Mouse (Mus musculus) embryonic facial prominence, embryonic 14.5 days (tissue): ENCODE measurements around the gene Paqr5. TPM values are rescaled to one million over a fixed set of nuclear protein-coding genes. Genes with fewer than 3 reads are reported as not detected.

Experiments used
- ATAC-seq: fragments of 200-750 bp; cut with Nextera tagmentation; 2 replicates; pipeline ENCODE4 v1.8.0; 2017; ENCODE audit warnings: low read depth, moderate number of reproducible peaks, moderate TSS enrichment
- DNase-seq: peaks from one replicate; pipeline ENCODE4 v3.0.0-alpha.2; 2015; ENCODE audit warnings: low spot score
- H3K27ac ChIP-seq: fragments of 300-500 bp; sonication (generic); replicated peaks from 2 replicates; pipeline ENCODE4 v1.5.1; 2014; ENCODE audit warnings: low read depth, mild to moderate bottlenecking, low read length, moderate library complexity
- H3K27me3 ChIP-seq: fragments of 300-500 bp; sonication (generic); replicated peaks from 2 replicates; pipeline ENCODE4 v1.6.1; 2014; ENCODE audit warnings: low read length; ENCODE audit not compliant: control insufficient read depth, insufficient read depth
- H3K36me3 ChIP-seq: fragments of 300-500 bp; sonication (generic); 2 replicates; pipeline ENCODE4 v1.6.1; 2014; ENCODE audit warnings: low read length, mixed read lengths; ENCODE audit not compliant: control insufficient read depth, insufficient read depth
- H3K4me1 ChIP-seq: fragments of 300-500 bp; sonication (generic); 2 replicates; pipeline ENCODE4 v1.6.1; 2014; ENCODE audit warnings: antibody characterized with exemption, low read length; ENCODE audit not compliant: control insufficient read depth, insufficient read depth
- H3K4me2 ChIP-seq: fragments of 300-500 bp; sonication (generic); 2 replicates; pipeline ENCODE4 v1.6.1; 2014; ENCODE audit warnings: low read depth, mild to moderate bottlenecking, low read length, moderate library complexity, mixed read lengths
- H3K4me3 ChIP-seq: fragments of 300-500 bp; sonication (generic); 2 replicates; pipeline ENCODE4 v1.5.1; 2014; ENCODE audit warnings: low read depth, mild to moderate bottlenecking, low read length
- H3K9ac ChIP-seq: fragments of 300-500 bp; sonication (generic); 2 replicates; pipeline ENCODE4 v1.6.1; 2014; ENCODE audit warnings: low read depth, mild to moderate bottlenecking, low read length, moderate library complexity, mixed read lengths
- H3K9me3 ChIP-seq: fragments of 300-500 bp; sonication (generic); 2 replicates; pipeline ENCODE4 v1.6.1; 2016; ENCODE audit warnings: low read length; ENCODE audit not compliant: control insufficient read depth
- WGBS: fragments of 180-500 bp; shearing (Covaris S2); extraction: QIAGEN DNeasy Blood & Tissue Kit; methylation state at CpG from one replicate; pipeline ENCODE4 v1.1.7; 2014; 5-methylcytosine and 5-hydroxymethylcytosine counted together
- polyA plus RNA-seq: library from polyadenylated mRNA; unstranded; fragments of >200 nt; fragmentation: Nextera tagmentation; extraction: Ambion mirVana; gene quantifications from 2 replicates; pipeline ENCODE4 v1.2.1, GENCODE M21; 2014

The Paqr5 gene
- polyA plus RNA-seq, 1 experiment from 2014 or later, result 7.4 TPM

DNA sequence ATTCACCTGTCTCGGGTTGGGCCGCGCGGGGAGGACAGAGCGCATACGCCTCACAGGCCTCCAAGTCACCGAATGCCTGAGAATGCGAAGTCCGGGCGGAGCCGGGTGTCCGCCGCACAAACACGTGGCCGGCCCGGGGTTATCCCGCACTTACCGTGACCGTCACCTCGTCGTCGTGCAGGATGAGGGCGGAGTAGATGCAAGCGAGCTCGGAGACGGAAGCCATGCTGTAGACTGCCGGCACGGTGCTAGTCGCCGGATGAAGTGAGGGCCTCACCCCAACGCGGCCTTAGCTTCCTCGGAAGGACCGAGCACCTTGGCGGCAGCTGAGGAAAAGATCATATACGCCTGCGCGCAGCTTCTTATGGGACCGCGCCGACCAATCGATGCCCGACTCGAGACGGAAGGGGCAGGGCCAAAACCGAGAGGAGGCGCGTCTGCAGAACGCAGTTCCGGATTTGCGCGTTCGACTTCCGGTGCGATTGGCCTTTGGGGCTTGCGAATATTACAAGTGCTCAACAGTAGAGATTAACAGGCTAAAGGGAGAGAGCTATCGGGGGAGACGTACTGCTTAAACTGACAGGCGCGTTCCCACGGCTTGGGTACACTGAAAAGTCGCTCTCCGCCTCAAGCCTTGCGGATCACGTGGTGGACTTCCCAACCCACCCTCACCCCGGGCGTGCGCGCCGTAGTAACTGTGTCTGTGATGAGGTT, 112.3 kb downstream of the Paqr5 start, which contains the start of gene Rplp1:
Gene Rplp1, minus strand, starts transcription at position 340 of the 714 bp plus-strand sequence.
- peaks cover 48% of the 10 kb centered on the region for H3K36me3 ChIP-seq
- DNase-seq, result peak; percentile 99
- H3K9me3 ChIP-seq, result no peaks in the 10 kb centered on the region
- H3K27me3 ChIP-seq, result no peaks in the 10 kb centered on the region
- H3K27ac ChIP-seq, result peak within 1 kb of the TSS; percentile 94
- peak within 1 kb of the TSS; percentile 92 for H3K9ac ChIP-seq
- ATAC-seq, result peak; percentile 97
- peaks cover 8% of the 10 kb centered on the region for H3K4me1 ChIP-seq
- peak within 1 kb of the TSS; percentile 85 for H3K4me2 ChIP-seq
- H3K4me3 ChIP-seq, result peak within 1 kb of the TSS; percentile 92
- WGBS, result under 1% methylated on average over 62 of the region's 70 CpGs

GRCm38 (mm10) chr9:61911300-61912128, 115.1 kb downstream of the Paqr5 start:
- DNase-seq, result no peak
- 54% methylated on average over 6 of the region's 6 CpGs for WGBS
- Histone ChIP-seq H3K9me3 (no peaks in the 10 kb centered on the region), H3K27me3 (no peaks in the 10 kb centered on the region), H3K9ac (no peak overlapping the region), H3K27ac (no peak overlapping the region), H3K4me2 (no peak overlapping the region), H3K4me1 (peaks cover 8% of the 10 kb centered on the region), H3K4me3 (no peak overlapping the region), H3K36me3 (peaks cover 25% of the 10 kb centered on the region)
- ATAC-seq, result no peak

DNA sequence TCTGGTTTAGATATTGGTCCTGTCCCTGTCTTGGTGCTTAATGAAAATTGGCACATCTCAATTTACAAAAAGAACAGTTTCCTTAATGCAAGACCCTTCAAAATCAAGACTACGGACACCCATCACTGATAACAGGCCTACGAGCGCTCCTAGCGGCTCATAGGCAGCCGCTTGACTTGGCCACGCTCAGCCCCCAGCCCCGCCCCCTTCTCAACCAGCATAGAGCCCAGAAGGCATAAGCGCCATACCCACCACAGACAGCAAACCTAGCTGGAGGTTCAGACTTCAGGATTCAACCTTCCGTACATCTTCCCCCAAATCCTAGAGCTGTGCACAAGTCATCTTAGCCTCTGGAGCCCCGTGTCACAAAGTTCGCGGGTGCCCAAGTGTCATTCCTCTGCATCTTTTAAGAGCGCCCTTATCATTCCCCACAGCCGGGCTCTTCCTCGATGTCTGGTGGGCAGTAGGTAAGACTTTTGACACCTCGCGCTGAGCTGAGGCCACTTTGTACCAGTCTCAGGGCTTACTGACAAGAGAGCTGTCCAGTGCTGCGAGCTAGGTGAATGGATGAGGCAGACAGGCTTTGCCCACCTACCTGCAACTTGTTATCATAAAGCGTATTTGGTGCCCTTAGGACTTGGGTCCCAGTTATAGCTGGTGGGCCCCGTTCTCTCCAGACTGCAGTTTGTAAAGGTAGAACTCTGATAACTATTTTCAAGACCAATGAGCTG, 116.0 kb downstream of the Paqr5 start:
- Histone ChIP-seq H3K36me3 (peaks cover 25% of the 10 kb centered on the region), H3K4me2 (no peak overlapping the region), H3K9me3 (no peaks in the 10 kb centered on the region), H3K9ac (no peak overlapping the region), H3K27ac (no peak overlapping the region), H3K4me3 (no peak overlapping the region), H3K4me1 (peaks cover 8% of the 10 kb centered on the region), H3K27me3 (no peaks in the 10 kb centered on the region)
- DNase-seq (peak; percentile 62), ATAC-seq (no peak)
- WGBS, result 41% methylated on average over 20 of the region's 20 CpGs

GRCm38 (mm10) chr9:61909633-61910032, 117.0 kb downstream of the Paqr5 start:
- WGBS, result 86% methylated on average over 1 of the region's 1 CpGs
- no peak for DNase-seq

DNA sequence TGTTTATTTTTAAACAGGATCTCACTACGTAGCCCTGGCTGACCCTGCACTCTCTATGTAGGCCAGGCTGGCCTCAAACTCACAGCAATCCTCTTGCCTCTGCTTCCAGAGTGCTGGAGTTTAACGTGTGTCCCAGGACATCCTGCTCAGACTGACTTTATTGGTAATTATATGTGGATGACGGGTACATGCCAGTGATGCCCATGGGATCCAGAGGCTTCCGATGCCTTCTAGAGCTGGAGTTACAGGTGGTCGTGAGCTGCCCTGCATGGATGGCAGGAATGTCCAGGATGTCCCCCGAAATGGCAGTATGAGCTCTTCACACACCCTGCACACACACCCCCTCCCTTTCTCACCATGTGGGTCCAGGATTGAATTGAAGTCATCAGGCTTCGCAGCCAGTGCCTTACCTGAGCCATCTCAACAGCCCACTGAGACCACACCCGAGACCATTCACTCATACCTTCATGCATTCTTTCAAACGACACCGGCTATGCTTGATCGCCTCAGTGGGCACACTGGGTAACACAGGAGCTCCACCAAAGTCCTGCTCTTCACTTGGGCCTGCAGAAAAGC, 117.7 kb downstream of the Paqr5 start:
- peaks cover 8% of the 10 kb centered on the region for H3K4me1 ChIP-seq
- no peak for DNase-seq
- H3K9ac ChIP-seq, result no peak overlapping the region
- peaks cover 25% of the 10 kb centered on the region for H3K36me3 ChIP-seq
- no peaks in the 10 kb centered on the region for H3K27me3 ChIP-seq
- no peaks in the 10 kb centered on the region for H3K9me3 ChIP-seq
- no peak overlapping the region for H3K4me3 ChIP-seq
- no peak overlapping the region for H3K4me2 ChIP-seq
- WGBS, result 85% methylated on average over 11 of the region's 11 CpGs
- ATAC-seq, result no peak
- no peak overlapping the region for H3K27ac ChIP-seq

More at GRCm38 (mm10) chr9:61909633-61910032, 117.0 kb downstream of the Paqr5 start:
- no peak overlapping the region for H3K9ac ChIP-seq
- no peak overlapping the region for H3K4me2 ChIP-seq
- H3K4me1 ChIP-seq, result peaks cover 8% of the 10 kb centered on the region
- ATAC-seq, result no peak
- no peaks in the 10 kb centered on the region for H3K27me3 ChIP-seq
- no peak overlapping the region for H3K4me3 ChIP-seq
- H3K36me3 ChIP-seq, result peaks cover 25% of the 10 kb centered on the region
- no peaks in the 10 kb centered on the region for H3K9me3 ChIP-seq
- H3K27ac ChIP-seq, result no peak overlapping the region

DNA sequence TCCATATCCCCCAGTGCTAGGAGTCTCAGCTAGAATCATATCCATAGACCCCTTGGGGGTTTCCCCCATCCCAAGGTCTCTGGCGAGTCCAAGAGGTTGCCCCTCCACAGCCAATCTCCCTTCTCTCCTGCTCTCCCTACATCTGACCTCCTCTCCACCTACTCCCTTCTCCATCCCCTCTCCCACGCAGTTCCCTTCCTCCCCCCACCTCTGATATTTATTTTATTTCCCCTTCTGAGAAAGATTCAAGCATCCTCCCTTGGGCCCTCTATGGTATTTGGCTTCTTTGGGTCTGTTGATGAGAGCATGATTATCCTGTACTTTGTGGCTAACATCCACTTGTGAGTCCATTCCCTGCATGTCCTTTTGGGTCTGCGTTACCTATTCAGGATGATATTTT, 118.3 kb downstream of the Paqr5 start:
- Histone ChIP-seq H3K27me3 (no peaks in the 10 kb centered on the region), H3K4me2 (no peak overlapping the region), H3K36me3 (peaks cover 22% of the 10 kb centered on the region), H3K4me1 (peaks cover 6% of the 10 kb centered on the region), H3K9ac (no peak overlapping the region), H3K9me3 (no peaks in the 10 kb centered on the region), H3K4me3 (no peak overlapping the region), H3K27ac (no peak overlapping the region)
- DNase-seq, result no peak
- ATAC-seq, result no peak
- 73% methylated on average over 3 of the region's 3 CpGs for WGBS

- Histone ChIP-seq H3K9ac (no peak overlapping the region), H3K27ac (no peak overlapping the region), H3K9me3 (no peaks in the 10 kb centered on the region), H3K4me1 (peaks cover under 1% of the 10 kb centered on the region), H3K4me2 (no peak overlapping the region), H3K27me3 (no peaks in the 10 kb centered on the region), H3K4me3 (no peak overlapping the region), H3K36me3 (peaks cover 16% of the 10 kb centered on the region)
- WGBS, result 79% methylated on average over 4 of the region's 4 CpGs
- ATAC-seq (no peak), DNase-seq (no peak)
These were observed 118.9 kb downstream of the Paqr5 start for GRCm38 (mm10) chr9:61907621-61908295.

DNA sequence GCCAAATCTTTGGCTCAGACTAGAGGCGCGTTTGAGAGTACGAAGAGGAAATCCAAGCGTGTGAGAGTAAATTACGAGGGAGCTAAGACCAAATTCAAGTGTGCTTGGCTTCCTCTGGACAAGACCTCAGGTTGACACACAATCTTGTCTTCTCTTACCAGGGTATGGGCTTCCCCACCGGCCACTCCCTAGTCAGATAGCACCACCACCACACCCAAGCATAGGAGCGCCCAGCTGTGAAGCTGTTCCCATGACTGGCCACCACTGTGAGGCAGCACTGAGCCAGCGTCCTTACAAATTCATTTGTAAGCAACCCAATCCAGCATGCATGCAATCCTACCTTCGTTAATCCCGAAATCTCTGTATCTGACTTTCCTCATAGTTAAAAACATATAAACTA, 119.7 kb downstream of the Paqr5 start:
- 68% methylated on average over 10 of the region's 10 CpGs for WGBS
- DNase-seq (peak; percentile 25), ATAC-seq (no peak)
- Histone ChIP-seq H3K27ac (no peak overlapping the region), H3K9me3 (no peaks in the 10 kb centered on the region), H3K27me3 (no peaks in the 10 kb centered on the region), H3K4me3 (no peak overlapping the region), H3K4me2 (no peak overlapping the region), H3K9ac (no peak overlapping the region), H3K4me1 (no peaks in the 10 kb centered on the region; the same call in 1 of the 2 replicates), H3K36me3 (peaks cover 7% of the 10 kb centered on the region)
